Mouse (Mus musculus) forebrain, postnatal 0 days (tissue): Measurements from ENCODE around the gene Efna1. TPM values are rescaled to one million over a fixed set of nuclear protein-coding genes. Genes with fewer than 3 reads are reported as not detected.

Experiments
- ATAC-seq: fragments of 200-750 bp; cut with Nextera tagmentation; 2 replicates; pipeline ENCODE4 v1.8.0; 2017; ENCODE audit warnings: mild to moderate bottlenecking, moderate library complexity
- DNase-seq: peaks from one replicate; pipeline ENCODE4 v3.0.0-alpha.2; 2015
- H3K27ac ChIP-seq: fragments of 300-500 bp; sonication (generic); 2 replicates; pipeline ENCODE4 v1.5.1; 2014; ENCODE audit warnings: low read depth, mild to moderate bottlenecking, antibody characterized with exemption, low read length, moderate library complexity, mixed read lengths
- H3K27me3 ChIP-seq: fragments of 300-500 bp; sonication (generic); 2 replicates; pipeline ENCODE4 v1.6.1; 2014; ENCODE audit warnings: mild to moderate bottlenecking, low read length, mixed read lengths; ENCODE audit not compliant: insufficient read depth
- H3K36me3 ChIP-seq: fragments of 300-500 bp; sonication (generic); 2 replicates; pipeline ENCODE4 v1.6.1; 2014; ENCODE audit warnings: mild to moderate bottlenecking, moderate library complexity; ENCODE audit not compliant: insufficient read depth
- H3K4me1 ChIP-seq: fragments of 300-500 bp; sonication (generic); 2 replicates; pipeline ENCODE4 v1.6.1; 2014; ENCODE audit warnings: antibody characterized with exemption; ENCODE audit not compliant: insufficient read depth
- H3K4me2 ChIP-seq: fragments of 300-500 bp; sonication (generic); 2 replicates; pipeline ENCODE4 v1.6.1; 2014; ENCODE audit warnings: low read depth, mild to moderate bottlenecking, moderate library complexity
- H3K4me3 ChIP-seq: fragments of 300-500 bp; sonication (generic); 2 replicates; pipeline ENCODE4 v1.5.1; 2014; ENCODE audit warnings: low read depth, low read length, mixed read lengths
- H3K9ac ChIP-seq: fragments of 300-500 bp; sonication (generic); 2 replicates; pipeline ENCODE4 v1.6.1; 2014; ENCODE audit warnings: mild to moderate bottlenecking
- H3K9me3 ChIP-seq: fragments of 300-500 bp; sonication (generic); 2 replicates; pipeline ENCODE4 v1.6.1; 2016; ENCODE audit warnings: low read length
- CTCF ChIP-seq: sonication (generic); IDR thresholded peaks from 2 replicates; pipeline ENCODE4 v1.5.1; 2016; ENCODE audit warnings: antibody characterized with exemption, control low read depth, low read depth
- WGBS: fragments of 180-500 bp; shearing (Covaris S2); extraction: QIAGEN DNeasy Blood & Tissue Kit; methylation state at CpG from one replicate; pipeline ENCODE4 v1.1.7; 2014; 5-methylcytosine and 5-hydroxymethylcytosine counted together
- polyA plus RNA-seq: library from polyadenylated mRNA; unstranded; fragments of >200 nt; fragmentation: Nextera tagmentation; extraction: Ambion mirVana; gene quantifications from 2 replicates; pipeline ENCODE4 v1.2.1, GENCODE M21; 2015
- total RNA-seq: library from RNA; depleted of rRNA; stranded (reverse); fragments of >200 nt; gene quantifications from 2 replicates; pipeline ENCODE4 v1.2.3, GENCODE M21; 2014

Efna1 gene
- total and polyA plus RNA-seq, 2 experiments from 2014 or later: 8.4 to 11.1 TPM

GRCm38 (mm10) chr3:89232614-89233013 lies 48.3 kb downstream of the Efna1 start:
- ATAC-seq (no peak), DNase-seq (no peak)
- WGBS: 79% methylated on average over 6 of the region's 6 CpGs
- Histone ChIP-seq H3K4me2 (no peak overlapping the region), H3K27ac (no peak overlapping the region), H3K36me3 (peaks cover 48% of the 10 kb centered on the region), H3K4me1 (peaks cover 6% of the 10 kb centered on the region), H3K9ac (no peak overlapping the region), H3K9me3 (no peaks in the 10 kb centered on the region), H3K4me3 (no peak overlapping the region), H3K27me3 (no peaks in the 10 kb centered on the region)
- no peak for TF ChIP-seq CTCF

- no peak for TF ChIP-seq CTCF
- 73% methylated on average over 16 of the region's 16 CpGs for WGBS
- Histone ChIP-seq H3K4me2 (no peak overlapping the region), H3K4me1 (peaks cover 11% of the 10 kb centered on the region), H3K27me3 (no peaks in the 10 kb centered on the region), H3K27ac (no peak overlapping the region), H3K9me3 (no peaks in the 10 kb centered on the region), H3K36me3 (peaks cover 40% of the 10 kb centered on the region), H3K4me3 (no peak overlapping the region), H3K9ac (no peak overlapping the region)
- DNase-seq (no peak), ATAC-seq (no peak)
Observed at GRCm38 (mm10) chr3:89231772-89232275, 49.1 kb downstream of the Efna1 start.

- Histone ChIP-seq H3K9ac (no peak overlapping the region), H3K36me3 (peaks cover 35% of the 10 kb centered on the region), H3K4me3 (no peak overlapping the region), H3K27ac (no peak overlapping the region), H3K4me2 (no peak overlapping the region), H3K9me3 (no peaks in the 10 kb centered on the region), H3K4me1 (peaks cover 16% of the 10 kb centered on the region), H3K27me3 (no peaks in the 10 kb centered on the region)
- no peak for DNase-seq
- no peak for TF ChIP-seq CTCF
- WGBS: 81% methylated on average over 7 of the region's 7 CpGs
- ATAC-seq: no peak
Observed at GRCm38 (mm10) chr3:89231345-89231744, 49.6 kb downstream of the Efna1 start.

DNA sequence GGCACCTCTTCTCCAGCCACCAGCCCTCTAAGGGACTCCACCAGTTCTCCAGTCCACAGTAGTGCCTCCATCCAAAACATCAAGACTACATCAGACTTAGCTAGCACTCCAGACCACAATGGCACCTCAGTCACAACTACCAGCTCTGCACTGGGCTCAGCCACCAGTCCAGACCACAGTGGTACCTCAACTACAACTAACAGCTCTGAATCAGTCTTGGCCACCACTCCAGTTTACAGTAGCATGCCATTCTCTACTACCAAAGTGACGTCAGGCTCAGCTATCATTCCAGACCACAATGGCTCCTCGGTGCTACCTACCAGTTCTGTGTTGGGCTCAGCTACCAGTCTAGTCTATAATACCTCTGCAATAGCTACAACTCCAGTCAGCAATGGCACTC lies 50.4 kb downstream of the Efna1 start:
- Histone ChIP-seq H3K9ac (no peak overlapping the region), H3K4me2 (no peak overlapping the region), H3K27ac (no peak overlapping the region), H3K4me3 (no peak overlapping the region), H3K36me3 (peaks cover 27% of the 10 kb centered on the region), H3K9me3 (no peaks in the 10 kb centered on the region), H3K4me1 (peaks cover 23% of the 10 kb centered on the region), H3K27me3 (no peaks in the 10 kb centered on the region)
- no peak for DNase-seq
- TF ChIP-seq CTCF: no peak
- ATAC-seq: no peak
- WGBS: 91% methylated on average over 2 of the region's 2 CpGs

DNA sequence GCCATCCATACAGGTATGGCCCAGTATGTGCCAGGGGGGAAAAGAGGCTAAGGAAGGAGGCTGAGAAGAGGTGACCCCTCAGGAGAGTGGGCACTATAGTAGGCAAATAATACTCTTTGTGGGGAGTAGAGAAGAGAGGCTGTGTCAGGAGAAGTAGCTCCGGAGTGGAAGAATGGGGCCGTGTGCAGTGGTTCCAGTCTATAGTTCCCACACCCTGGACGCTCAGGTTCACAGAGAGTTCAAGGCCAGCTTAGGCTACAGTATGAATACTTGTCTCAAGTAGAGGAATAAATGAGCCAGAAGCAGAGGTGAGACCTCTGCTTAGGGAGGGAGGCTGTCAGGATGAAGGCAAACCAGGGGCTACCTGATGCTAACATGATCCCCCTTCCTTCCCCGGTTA lies 51.7 kb downstream of the Efna1 start:
- no peak overlapping the region for H3K27ac ChIP-seq
- no peak overlapping the region for H3K4me3 ChIP-seq
- ATAC-seq (no peak), DNase-seq (no peak)
- H3K36me3 ChIP-seq: peaks cover 14% of the 10 kb centered on the region
- H3K4me2 ChIP-seq: 0 out of 2 replicates have a peak overlapping the region, but pooled peaks have one; percentile 91
- H3K27me3 ChIP-seq: no peaks in the 10 kb centered on the region
- H3K9ac ChIP-seq: no peak overlapping the region
- H3K4me1 ChIP-seq: peaks cover 28% of the 10 kb centered on the region
- no peaks in the 10 kb centered on the region for H3K9me3 ChIP-seq
- no peak for TF ChIP-seq CTCF
- WGBS: 55% methylated on average over 4 of the region's 4 CpGs

- Histone ChIP-seq H3K4me1 (peaks cover 28% of the 10 kb centered on the region), H3K9ac (peak within 1 kb of the TSS; percentile 33; the same call in 1 of the 2 replicates), H3K4me2 (peak within 1 kb of the TSS; percentile 91), H3K36me3 (peaks cover 10% of the 10 kb centered on the region), H3K27ac (peak within 1 kb of the TSS; percentile 80), H3K9me3 (no peaks in the 10 kb centered on the region), H3K4me3 (peak within 1 kb of the TSS; percentile 45), H3K27me3 (no peaks in the 10 kb centered on the region)
- TF ChIP-seq CTCF: no peak
- DNase-seq: no peak
- WGBS: 29% methylated on average over 10 of the region's 10 CpGs
- no peak for ATAC-seq
Observed at GRCm38 (mm10) chr3:89228836-89229235, 52.1 kb downstream of the Efna1 start, which contains the start of gene Muc1. TSS of gene Muc1 (plus strand) at chr3:89229057.

DNA sequence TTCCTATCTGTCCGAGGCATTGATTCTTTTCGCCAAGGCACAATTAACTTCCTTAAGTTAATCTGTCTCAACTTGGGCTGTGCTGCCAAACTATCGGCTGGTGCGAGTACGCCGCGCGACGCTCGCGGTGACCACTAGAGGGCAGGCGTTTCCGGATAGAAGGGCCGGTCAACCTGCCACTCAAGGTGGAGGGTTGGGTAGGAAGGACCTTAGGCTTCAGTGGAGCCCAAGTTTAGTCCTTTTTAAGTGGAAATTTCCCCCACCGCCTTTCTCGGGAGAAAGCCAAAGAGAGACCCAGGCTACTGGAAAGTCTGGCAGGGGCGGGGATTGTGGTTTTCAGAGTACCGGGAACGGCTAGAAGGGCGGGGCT lies 52.8 kb downstream of the Efna1 start:
- H3K27me3 ChIP-seq: no peaks in the 10 kb centered on the region
- peak; percentile 95 for TF ChIP-seq CTCF
- H3K4me1 ChIP-seq: peaks cover 28% of the 10 kb centered on the region
- no peaks in the 10 kb centered on the region for H3K9me3 ChIP-seq
- H3K36me3 ChIP-seq: 0 out of 2 replicates have a peak, but pooled peaks cover 4% of the 10 kb centered on the region
- peak overlapping the region; percentile 45 for H3K4me3 ChIP-seq
- H3K4me2 ChIP-seq: peak overlapping the region; percentile 91
- peak overlapping the region; percentile 33; the same call in 1 of the 2 replicates for H3K9ac ChIP-seq
- under 1% methylated on average over 20 of the region's 20 CpGs for WGBS
- DNase-seq: peak; percentile 90
- peak overlapping the region; percentile 80; the same call in 1 of the 2 replicates for H3K27ac ChIP-seq
- ATAC-seq: peak; percentile 50
